Mouse (Mus musculus): Measurements from ENCODE around the gene Gm26558.

Gm26558 gene

DNA sequence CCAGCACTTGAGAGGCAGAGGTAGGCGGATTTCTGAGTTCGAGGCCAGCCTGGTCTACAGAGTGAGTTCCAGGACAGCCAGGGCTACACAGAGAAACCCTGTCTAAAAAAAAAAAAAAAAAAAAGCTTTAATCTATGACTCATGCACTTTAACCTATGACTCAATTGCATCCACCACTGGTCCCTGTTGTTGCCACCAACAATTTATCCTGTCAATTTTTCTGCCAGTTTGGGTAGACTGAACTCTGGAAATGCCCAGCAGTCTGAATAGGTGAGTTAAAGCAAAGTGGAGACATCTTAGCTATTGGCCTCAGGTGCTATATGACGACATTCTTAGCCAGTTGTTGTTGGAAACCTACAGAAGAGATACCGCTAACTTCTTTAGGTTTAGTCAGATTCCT, 12.4 kb downstream of the Gm26558 start:
- no peak for DNase-seq (ENCODE audit: low read depth in 1 of 2, low spot score in 2 of 2)

DNA sequence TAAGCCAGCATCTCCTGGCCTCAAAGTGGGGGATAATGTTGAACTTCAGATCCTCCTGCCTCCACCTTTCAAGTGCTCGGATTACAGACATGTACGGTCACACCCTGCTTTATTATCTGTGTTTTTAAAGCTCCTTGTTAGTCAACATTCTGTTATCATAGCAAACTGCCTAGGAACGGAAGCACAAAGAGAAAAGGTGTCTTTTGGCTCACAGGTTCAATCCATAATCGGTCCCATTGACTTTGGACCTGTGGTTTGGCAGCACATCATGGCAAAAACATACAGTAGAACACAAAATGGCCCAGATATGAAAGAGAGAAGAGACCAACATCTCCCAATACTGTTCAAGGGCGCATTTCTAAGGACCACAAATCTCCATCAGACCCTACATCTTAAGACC, 13.6 kb downstream of the Gm26558 start:
- DNase-seq (ENCODE audit: low read depth in 1 of 2, low spot score in 2 of 2) = no peak

DNA sequence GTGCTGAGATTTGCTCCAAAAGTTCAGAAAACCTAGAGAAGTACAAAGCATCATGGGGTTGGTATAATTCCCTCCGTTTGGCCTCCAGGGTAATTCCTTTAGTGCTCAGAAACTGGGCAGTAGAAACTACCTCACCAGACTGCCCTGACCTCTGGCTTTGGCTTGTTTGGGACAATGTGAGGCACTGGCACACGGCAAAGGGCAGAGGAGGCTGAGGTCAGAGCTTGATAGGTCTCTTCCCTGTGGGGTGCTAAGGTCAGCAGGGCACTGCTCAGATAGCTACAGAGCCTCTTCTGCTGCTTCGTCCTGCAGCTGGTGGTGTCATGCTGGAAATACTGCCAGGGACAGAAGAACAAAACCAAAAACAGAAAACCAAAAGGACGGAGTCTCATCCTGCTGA, 14.2 kb downstream of the Gm26558 start:
- DNase-seq (ENCODE audit: low read depth in 1 of 2, low spot score in 2 of 2) = no peak

DNA sequence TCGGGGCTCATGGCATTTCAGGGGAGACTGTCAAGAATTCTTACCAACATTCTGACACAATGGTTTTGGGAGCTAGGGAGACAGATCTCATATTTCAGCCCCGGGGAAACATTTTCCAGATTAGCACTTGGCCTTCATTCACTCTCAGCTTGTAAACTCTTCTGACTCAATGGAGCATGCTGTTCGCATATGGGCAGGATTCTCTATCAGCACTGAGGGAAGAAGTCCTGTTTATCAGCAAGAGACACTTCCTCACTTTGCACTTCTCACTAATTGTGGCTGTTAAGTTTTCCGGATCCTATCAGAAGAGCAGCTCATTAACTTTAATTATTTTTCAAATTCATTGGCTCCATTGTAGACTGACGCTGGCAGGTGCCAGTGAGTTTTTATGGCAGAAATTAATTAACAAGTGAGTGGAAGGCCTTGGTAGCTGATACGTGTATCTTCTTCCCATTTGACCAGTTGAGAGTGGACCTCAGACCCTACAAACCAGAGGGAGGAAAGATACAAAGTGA, 16.6 kb downstream of the Gm26558 start:
- no peak for DNase-seq (ENCODE audit: low read depth in 1 of 2, low spot score in 2 of 2)

DNA sequence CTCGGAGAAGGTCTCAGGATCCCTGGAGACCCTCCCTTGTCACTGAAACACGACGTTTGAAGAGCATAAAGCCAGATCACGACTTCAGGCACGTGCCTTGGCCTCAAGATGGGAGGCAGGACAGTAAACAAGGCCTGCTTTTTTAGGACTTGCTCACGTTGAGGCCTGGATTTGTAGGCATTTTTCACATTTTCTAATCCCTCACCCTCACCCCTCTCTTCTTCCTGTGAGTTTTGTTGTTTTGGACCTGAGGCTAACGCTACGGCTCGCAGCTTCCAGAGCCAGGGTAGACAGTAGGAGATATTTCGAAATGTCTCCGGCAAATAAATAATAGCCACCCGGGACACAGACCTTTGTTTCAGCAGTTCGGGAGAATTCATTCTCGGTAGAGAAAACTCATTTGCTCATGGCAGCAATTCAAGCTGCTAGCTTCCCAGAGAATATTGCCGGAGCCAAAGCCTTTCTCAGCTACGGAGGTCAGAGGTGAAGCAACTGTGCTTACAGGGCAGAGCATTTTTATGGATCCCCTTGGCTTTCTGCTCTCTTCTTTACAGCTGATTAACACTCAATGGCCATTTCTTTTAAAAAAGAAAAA, 18.8 kb downstream of the Gm26558 start:
- no peak for DNase-seq (ENCODE audit: low read depth in 1 of 2, low spot score in 2 of 2)

DNA sequence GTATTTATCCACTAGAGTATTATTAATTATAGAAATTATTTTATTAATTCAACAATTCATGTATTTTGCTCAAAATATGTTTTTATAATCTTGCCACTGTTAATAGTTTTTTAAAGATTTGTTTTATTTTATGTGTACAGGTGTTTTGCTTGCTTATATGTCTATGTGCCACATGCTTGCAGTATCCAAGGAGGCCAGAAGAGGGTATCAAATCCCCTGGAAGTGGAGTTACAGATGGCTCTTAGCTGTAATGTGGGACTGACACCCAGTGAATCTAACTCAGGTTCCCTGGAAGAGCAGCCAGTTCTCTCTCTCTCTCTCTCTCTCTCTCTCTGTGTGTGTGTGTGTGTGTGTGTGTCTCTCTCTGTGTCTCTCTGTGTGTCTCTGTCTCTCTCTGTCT, 20.9 kb downstream of the Gm26558 start:
- no peak for DNase-seq (ENCODE audit: low read depth in 1 of 2, low spot score in 2 of 2)

DNA sequence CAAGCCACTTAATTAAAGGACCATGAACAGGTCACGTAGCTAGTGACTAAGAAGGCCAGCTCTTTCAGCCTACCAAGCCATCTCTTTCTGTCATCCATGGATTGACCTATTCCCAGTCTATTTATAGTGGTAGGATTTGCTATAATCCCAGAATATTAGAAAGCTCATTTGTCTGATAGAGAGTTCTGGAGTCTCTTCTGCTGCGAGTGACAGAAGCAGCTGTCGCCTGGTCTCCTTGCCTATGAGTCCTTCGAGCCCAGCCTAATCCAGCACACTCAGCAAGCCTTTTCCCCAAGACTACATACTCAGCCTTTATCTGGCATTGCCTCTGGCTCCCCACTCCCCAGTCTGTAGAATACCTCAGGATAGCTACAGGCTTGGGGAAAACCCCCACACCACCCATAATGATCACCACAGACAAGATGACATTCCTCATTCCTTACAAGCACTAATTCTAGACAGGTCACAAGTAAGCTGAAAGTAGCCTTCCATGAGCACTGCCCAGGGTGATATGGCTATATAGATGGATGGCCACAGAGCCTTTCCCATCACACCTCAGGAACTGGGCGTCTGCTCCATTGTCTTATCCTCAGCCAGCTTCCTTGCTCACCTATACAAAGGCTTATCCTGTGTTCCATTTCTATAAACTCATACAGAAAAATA, 27.7 kb downstream of the Gm26558 start:
- no peak for DNase-seq (ENCODE audit: low read depth in 1 of 2, low spot score in 2 of 2)

DNA sequence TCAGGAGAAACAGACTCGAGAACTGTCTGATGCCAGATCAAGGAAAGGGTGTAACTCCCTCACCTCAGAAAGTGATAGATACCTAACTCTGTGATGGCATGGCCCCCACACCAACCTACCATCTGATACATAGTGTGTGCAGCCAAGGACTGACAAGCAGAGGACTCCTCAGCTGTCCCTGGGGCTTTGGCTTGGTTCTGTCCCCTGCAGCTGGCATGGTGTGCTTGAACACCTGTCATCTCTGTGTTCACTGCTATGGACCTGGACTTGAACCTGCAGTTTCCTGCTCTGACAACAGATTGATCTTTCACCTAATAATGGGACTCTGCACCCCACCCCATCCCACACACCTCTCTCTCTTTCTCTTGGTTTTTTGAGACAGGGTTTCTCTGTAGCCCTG, 29.5 kb downstream of the Gm26558 start:
- DNase-seq (ENCODE audit: low read depth in 1 of 2, low spot score in 2 of 2) = no peak

DNA sequence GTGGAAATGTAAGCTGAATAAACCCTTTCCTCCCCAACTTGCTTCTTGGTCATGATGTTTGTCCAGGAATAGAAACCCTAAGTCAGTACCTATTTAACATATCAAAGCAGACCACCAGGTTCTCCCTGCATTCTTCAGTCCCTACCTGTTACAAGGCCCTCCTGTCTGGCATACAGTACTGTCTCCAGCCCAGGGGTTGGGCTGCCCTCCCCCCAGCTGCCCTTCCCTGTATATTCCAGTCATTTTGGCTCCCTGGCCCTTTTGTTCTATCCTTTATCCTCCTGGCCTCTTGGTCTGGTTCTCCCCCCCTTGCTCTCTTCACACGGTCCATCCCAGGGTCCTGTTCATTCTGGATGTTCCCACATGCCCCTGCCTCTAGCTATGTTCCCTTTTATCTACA, 30.6 kb downstream of the Gm26558 start:
- no peak for DNase-seq (ENCODE audit: low read depth in 1 of 2, low spot score in 2 of 2)

DNA sequence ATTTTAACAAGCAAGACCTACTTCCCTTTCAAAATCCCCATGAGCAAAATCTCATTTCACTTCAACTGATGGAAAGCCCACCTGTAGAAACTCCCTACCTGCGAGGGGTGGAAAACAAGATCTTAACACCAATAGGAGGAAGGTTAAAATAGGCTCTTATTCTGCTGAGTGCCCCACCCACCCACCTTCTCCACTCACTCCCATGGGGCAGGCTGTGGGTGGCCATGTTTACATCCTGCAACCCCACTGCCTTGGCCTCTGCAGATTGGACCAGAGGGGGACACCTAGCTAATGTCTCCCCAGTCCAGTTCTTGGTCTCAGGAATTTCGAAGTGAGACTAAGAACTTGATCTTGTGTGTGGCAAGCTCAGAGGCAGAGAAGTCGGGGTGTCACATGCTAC, 32.0 kb downstream of the Gm26558 start:
- DNase-seq (ENCODE audit: low read depth in 1 of 2, low spot score in 2 of 2) = no peak

DNA sequence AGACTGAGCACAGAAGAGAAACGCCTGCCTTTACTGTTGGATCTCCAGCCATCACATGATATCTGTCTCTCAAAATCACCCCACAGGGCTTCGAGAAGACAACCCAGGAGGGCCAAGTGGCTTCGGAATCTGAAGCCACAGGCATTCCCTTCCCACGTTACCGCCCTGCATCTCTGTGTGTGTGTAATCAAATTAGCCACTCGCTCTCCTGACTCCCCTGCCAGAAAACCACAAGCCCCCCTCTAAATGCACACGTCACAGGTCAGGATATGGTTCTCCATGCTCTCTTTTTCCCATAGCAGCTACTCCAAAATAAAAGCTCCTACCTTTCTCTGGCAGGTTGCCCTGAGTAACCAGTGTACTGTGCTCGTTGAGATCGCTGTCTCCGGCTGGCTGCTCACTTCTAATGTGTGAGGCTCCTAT, 32.6 kb downstream of the Gm26558 start:
- DNase-seq (ENCODE audit: low read depth in 1 of 2, low spot score in 2 of 2) = no peak

DNA sequence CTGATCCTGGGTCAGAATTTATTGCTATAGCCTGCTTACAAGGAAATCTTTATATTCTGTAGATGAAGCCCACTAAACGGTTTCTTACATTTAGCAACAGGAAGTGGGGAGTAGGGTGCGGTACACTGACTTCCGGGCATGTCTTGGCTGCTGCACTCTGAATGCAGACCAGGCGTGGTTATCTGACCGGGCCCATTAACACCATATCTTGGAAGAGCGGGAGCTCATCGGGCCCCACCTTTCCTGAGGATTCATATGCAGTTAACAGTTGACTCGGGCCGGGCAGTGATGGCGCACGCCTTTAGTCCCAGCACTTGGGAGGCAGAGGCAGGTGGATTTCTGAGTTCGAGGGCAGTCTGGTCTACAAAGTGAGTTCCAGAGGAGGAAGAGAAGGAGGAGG, 33.5 kb downstream of the Gm26558 start:
- no peak for DNase-seq (ENCODE audit: low read depth in 1 of 2, low spot score in 2 of 2)

DNA sequence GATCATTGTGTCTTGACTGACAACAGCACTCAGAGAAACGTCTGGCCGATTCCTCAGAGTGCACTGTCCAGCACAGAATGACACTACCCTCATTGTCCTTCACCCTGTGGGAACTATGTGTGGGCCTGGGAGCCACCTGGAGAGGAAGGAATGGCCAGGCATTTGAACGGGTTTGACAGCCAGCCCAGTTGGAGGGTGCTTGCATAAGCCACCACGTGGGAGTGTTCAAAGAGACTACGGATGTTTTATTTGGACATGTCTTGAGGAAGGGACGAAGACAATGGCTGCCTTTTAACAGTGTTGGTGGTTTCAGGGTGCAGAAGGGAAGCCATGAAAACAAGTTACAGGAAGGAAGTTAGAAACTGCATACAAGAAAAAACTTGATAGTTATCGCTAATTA, 36.1 kb downstream of the Gm26558 start:
- DNase-seq (ENCODE audit: low read depth in 1 of 2, low spot score in 2 of 2) = no peak

DNA sequence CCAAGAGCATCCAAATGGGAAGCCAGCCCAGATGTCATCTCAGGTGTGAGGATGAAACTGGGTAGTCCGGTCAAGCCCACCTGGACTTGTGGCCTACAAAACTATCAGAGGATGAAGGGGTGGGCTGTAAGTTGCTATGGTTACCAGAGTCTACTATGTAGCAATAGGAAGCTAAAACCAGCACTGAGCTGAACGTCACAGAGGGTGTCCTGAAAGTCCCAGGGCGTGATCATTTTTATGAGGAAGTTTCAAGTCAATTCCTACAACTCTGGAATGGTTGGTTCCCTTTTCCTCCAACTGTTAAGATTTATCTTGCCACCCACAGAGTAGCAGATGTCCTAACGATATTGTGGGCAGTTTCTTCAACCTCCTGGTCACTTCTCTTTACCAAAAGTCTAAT, 39.7 kb downstream of the Gm26558 start:
- DNase-seq (ENCODE audit: low read depth in 1 of 2, low spot score in 2 of 2) = peak in 1 of 2 experiments; percentile 7

DNA sequence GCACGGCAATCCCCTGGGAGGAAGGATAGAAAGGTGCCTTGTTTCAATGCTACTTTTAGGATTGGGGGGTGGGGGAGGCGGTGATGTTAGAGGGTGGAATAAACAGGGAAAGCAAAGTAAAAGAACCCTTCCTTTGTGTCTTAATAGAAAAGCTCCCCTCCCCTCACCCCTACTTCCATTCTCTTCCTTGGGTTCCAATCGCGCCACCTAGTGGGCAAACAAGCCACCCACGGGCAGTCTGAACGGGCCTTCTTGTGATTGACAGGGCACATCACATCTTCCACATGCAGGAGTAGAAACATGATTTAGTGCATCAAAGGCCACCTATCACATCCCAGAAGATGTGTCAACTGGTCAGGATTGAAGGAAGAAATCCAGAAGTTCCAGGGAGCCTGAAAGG, 41.7 kb downstream of the Gm26558 start:
- DNase-seq (ENCODE audit: low read depth in 1 of 2, low spot score in 2 of 2) = no peak

DNA sequence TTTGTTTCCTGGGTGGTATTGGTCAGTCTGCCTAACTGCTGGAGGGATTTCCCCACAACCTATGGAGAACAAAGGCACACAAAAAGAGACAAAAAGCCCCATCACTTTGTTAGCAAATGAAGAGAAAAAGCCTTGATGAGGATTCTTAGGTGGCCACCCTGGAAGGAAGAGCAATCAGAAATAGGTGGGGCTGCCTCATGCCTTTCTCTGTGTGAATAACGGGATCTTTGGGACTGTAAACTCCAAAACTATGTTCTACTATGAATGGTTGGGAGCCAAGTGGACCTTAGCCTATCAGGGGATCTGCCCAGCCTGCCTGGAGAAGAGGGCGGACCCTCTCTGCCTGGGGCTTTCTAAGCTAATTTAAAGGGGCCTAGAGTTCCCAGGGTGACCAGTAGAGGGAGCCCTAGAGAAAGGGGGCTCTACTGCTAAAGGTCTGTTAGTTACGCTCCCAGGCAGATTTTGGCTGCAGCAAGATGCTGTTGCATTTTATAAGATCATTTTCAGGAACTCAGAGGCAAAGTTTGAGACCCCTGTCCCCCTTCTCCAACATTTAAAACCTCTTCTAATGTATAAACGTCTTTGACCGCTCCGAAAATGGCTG, 42.6 kb downstream of the Gm26558 start:
- no peak for DNase-seq (ENCODE audit: low read depth in 1 of 2, low spot score in 2 of 2)

DNA sequence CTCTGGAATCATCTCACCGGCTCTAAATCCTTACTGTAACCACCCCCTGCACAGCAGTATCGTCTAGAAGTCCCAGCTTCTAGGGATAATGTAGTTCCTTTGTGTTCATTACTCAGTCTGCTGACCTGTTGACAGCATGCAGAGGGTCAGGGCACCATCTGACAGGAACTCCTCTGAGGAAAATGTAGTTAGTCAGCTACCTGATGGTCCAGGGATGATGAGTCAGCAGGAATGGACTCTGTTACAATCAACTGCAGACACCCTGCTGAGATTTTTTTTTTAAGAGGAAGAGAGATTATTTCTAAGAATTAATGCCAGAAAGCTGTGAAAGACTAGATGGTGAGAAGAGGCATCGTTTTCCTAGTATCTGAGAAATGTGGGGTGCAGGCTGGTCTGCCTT, 45.3 kb downstream of the Gm26558 start:
- DNase-seq (ENCODE audit: low read depth in 1 of 2, low spot score in 2 of 2) = no peak

DNA sequence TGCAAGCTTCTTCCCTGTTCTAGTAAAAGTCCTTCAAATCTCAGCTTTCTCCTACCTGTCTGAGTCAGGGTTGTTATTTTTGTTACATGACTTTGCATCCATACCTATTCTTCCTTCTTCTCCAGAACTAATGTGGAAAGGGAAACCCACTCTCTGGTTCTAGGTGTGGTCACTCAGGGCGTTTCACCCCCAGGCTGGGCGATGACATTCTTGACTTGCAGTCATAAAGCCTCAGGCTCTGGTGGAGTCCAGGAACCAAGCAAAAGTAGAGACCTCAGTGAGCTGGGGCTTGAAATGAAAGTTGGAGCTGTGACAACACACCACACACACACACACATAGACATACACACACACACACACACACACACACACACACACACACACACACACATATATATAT, 45.8 kb downstream of the Gm26558 start:
- DNase-seq (ENCODE audit: low read depth in 1 of 2, low spot score in 2 of 2) = no peak

DNA sequence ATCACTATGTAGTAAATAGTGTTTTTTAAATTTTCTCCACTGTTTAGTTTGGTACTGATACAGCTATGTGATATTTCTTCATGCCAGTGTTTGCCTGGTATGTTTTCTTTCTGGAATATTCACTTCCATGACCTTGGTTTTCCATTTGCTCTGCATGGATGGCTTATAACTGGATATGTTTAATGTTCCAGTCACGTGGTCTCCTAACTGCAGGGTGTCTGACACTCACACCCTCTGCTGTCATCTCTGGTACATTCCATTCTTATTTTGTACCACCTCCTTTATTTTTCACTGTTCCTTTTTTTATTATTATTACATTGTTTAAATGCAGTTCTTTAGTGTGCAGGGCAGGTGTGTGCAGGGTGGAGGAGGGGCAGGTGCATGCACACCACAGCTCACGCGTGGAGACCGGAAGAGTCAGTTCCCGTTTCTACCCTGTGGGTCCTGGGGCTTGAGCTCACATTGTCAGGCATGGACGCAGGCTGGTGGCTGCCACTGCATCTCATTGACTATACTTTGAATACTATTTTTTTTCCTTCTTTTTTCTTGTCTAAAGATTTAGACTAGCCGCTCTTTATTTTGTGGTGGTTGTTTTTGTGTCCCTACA, 47.1 kb downstream of the Gm26558 start:
- no peak for DNase-seq (ENCODE audit: low read depth in 1 of 2, low spot score in 2 of 2)
